Mouse (Mus musculus) lung, embryonic 14.5 days (tissue): Measurements from ENCODE around the gene Nae1. TPM values are rescaled to one million over a fixed set of nuclear protein-coding genes. Genes with fewer than 3 reads are reported as not detected.
A peak's percentile ranks its signal among the peaks of the same experiment; 100 is the strongest.
"Not testable (repeated sequence)": the region's sequence is repeated elsewhere in the genome, so short reads cannot be mapped to it uniquely, and the experiment has no call there.

Experiments
- ATAC-seq: fragments of 200-750 bp; cut with Nextera tagmentation; 2 replicates; pipeline ENCODE4 v1.8.0; 2017; ENCODE audit warnings: mild to moderate bottlenecking, moderate TSS enrichment, moderate library complexity; ENCODE audit not compliant: insufficient read depth
- DNase-seq: peaks from one replicate; pipeline ENCODE4 v3.0.0-alpha.2; 2015
- H3K27ac ChIP-seq: fragments of 300-500 bp; sonication (generic); 2 replicates; pipeline ENCODE4 v1.5.1; 2014; ENCODE audit warnings: low read depth, mild to moderate bottlenecking, moderate library complexity
- H3K27me3 ChIP-seq: fragments of 300-500 bp; sonication (generic); 2 replicates; pipeline ENCODE4 v1.6.1; 2014; ENCODE audit warnings: low read length, control low read depth; ENCODE audit not compliant: insufficient read depth
- H3K36me3 ChIP-seq: fragments of 300-500 bp; sonication (generic); 2 replicates; pipeline ENCODE4 v1.6.1; 2014; ENCODE audit warnings: control low read depth; ENCODE audit not compliant: insufficient read depth
- H3K4me1 ChIP-seq: fragments of 300-500 bp; sonication (generic); 2 replicates; pipeline ENCODE4 v1.6.1; 2014; ENCODE audit warnings: antibody characterized with exemption, control low read depth; ENCODE audit not compliant: insufficient read depth
- H3K4me2 ChIP-seq: fragments of 300-500 bp; sonication (generic); 2 replicates; pipeline ENCODE4 v1.6.1; 2014; ENCODE audit warnings: mild to moderate bottlenecking
- H3K4me3 ChIP-seq: fragments of 300-500 bp; sonication (generic); 2 replicates; pipeline ENCODE4 v1.5.1; 2014; ENCODE audit warnings: low read depth, low read length
- H3K9ac ChIP-seq: fragments of 300-500 bp; sonication (generic); 2 replicates; pipeline ENCODE4 v1.6.1; 2014
- H3K9me3 ChIP-seq: fragments of 300-500 bp; sonication (generic); 2 replicates; pipeline ENCODE4 v1.6.1; 2016; ENCODE audit warnings: low read depth, low read length, control low read depth
- CTCF ChIP-seq: IDR thresholded peaks from 2 replicates; pipeline ENCODE4 v1.5.1; 2016; ENCODE audit warnings: antibody characterized with exemption, low read depth
- WGBS: fragments of 180-500 bp; shearing (Covaris S2); extraction: QIAGEN DNeasy Blood & Tissue Kit; methylation state at CpG from one replicate; pipeline ENCODE4 v1.1.7; 2014; 5-methylcytosine and 5-hydroxymethylcytosine counted together
- polyA plus RNA-seq: library from polyadenylated mRNA; unstranded; fragments of >200 nt; fragmentation: Nextera tagmentation; extraction: Ambion mirVana; gene quantifications from 2 replicates; pipeline ENCODE4 v1.2.1, GENCODE M21; 2014

The Nae1 gene
- polyA plus RNA-seq, result 97.2 and 98.1 TPM in 2 replicates

- peak; percentile 96 for ATAC-seq
- WGBS, result under 1% methylated on average over 70 of the region's 70 CpGs
- H3K4me1 ChIP-seq, result peaks cover 10% of the 10 kb centered on the region; the same call in 1 of the 2 replicates
- TF ChIP-seq CTCF, result peak; percentile 95
- peaks cover 6% of the 10 kb centered on the region for H3K27me3 ChIP-seq
- peaks cover 8% of the 10 kb centered on the region; the same call in 1 of the 2 replicates for H3K36me3 ChIP-seq
- peak within 1 kb of the TSS; percentile 88 for H3K9ac ChIP-seq
- peak within 1 kb of the TSS; percentile 75 for H3K27ac ChIP-seq
- peak within 1 kb of the TSS; percentile 72 for H3K4me2 ChIP-seq
- no peaks in the 10 kb centered on the region for H3K9me3 ChIP-seq
- DNase-seq, result peak; percentile 97
- peak within 1 kb of the TSS; percentile 86 for H3K4me3 ChIP-seq
Observed at GRCm38 (mm10) chr8:104533971-104534778, at the start of gene Nae1, which contains the start of gene Car7. TSS of gene Nae1 (minus strand) at chr8:104534637. TSS of gene Car7 (plus strand) at chr8:104534689.

GRCm38 (mm10) chr8:104577606-104578005 lies 43.2 kb upstream of the Nae1 start:
- H3K4me2 ChIP-seq, H3K9me3 ChIP-seq, H3K9ac ChIP-seq, H3K4me3 ChIP-seq, DNase-seq, H3K27ac ChIP-seq, H3K36me3 ChIP-seq, ATAC-seq, H3K4me1 ChIP-seq, H3K27me3 ChIP-seq: not testable (repeated sequence)
- 73% methylated on average over 17 of the region's 17 CpGs for WGBS

- Histone ChIP-seq H3K9ac (no peak overlapping the region), H3K9me3 (no peaks in the 10 kb centered on the region), H3K4me2 (no peak overlapping the region), H3K36me3 (no peaks in the 10 kb centered on the region), H3K4me3 (no peak overlapping the region), H3K4me1 (no peaks in the 10 kb centered on the region), H3K27me3 (no peaks in the 10 kb centered on the region), H3K27ac (no peak overlapping the region)
- DNase-seq (no peak), ATAC-seq (no peak)
- 92% methylated on average over 3 of the region's 3 CpGs for WGBS
- no peak for TF ChIP-seq CTCF
Observed at GRCm38 (mm10) chr8:104576820-104577219, 42.4 kb upstream of the Nae1 start.

GRCm38 (mm10) chr8:104570436-104571343 lies 36.3 kb upstream of the Nae1 start:
- 7% methylated on average over 26 of the region's 26 CpGs for WGBS
- DNase-seq (peak; percentile 93), ATAC-seq (peak; percentile 79)
- H3K36me3 ChIP-seq, result no peaks in the 10 kb centered on the region
- H3K27me3 ChIP-seq, result no peaks in the 10 kb centered on the region
- H3K9me3 ChIP-seq, result no peaks in the 10 kb centered on the region
- TF ChIP-seq CTCF, result peak; percentile 76
- H3K4me2 ChIP-seq, result peak overlapping the region; percentile 71
- H3K4me1 ChIP-seq, result no peaks in the 10 kb centered on the region
- no peak overlapping the region for H3K27ac ChIP-seq
- H3K4me3 ChIP-seq, result peak overlapping the region; percentile 35
- H3K9ac ChIP-seq, result peak overlapping the region; percentile 35; the same call in 1 of the 2 replicates

- H3K27me3 ChIP-seq, result no peaks in the 10 kb centered on the region
- H3K27ac ChIP-seq, result no peak overlapping the region
- no peak overlapping the region for H3K9ac ChIP-seq
- WGBS, result 24% methylated on average over 1 of the region's 1 CpGs
- no peaks in the 10 kb centered on the region for H3K36me3 ChIP-seq
- no peak overlapping the region for H3K4me3 ChIP-seq
- ATAC-seq, result no peak
- H3K4me1 ChIP-seq, result no peaks in the 10 kb centered on the region
- DNase-seq, result peak; percentile 60
- TF ChIP-seq CTCF, result peak; percentile 57
- no peaks in the 10 kb centered on the region for H3K9me3 ChIP-seq
- H3K4me2 ChIP-seq, result no peak overlapping the region
Observed at GRCm38 (mm10) chr8:104569559-104569958, 35.1 kb upstream of the Nae1 start.

GRCm38 (mm10) chr8:104565457-104565798 lies 31.0 kb upstream of the Nae1 start:
- Histone ChIP-seq H3K9ac (no peak overlapping the region), H3K36me3 (no peaks in the 10 kb centered on the region), H3K4me3 (no peak overlapping the region), H3K9me3 (no peaks in the 10 kb centered on the region), H3K27me3 (no peaks in the 10 kb centered on the region), H3K4me1 (no peaks in the 10 kb centered on the region), H3K27ac (no peak overlapping the region), H3K4me2 (no peak overlapping the region)
- DNase-seq (no peak), ATAC-seq (peak; percentile 34; the same call in 1 of the 2 replicates)
- no peak for TF ChIP-seq CTCF
- 93% methylated on average over 5 of the region's 5 CpGs for WGBS
